Mouse (Mus musculus): ENCODE results near the gene 2010003K11Rik.
"Not testable (repeated sequence)": the region's sequence is repeated elsewhere in the genome, so short reads cannot be mapped to it uniquely, and the experiment has no call there.

The 2010003K11Rik gene

DNA sequence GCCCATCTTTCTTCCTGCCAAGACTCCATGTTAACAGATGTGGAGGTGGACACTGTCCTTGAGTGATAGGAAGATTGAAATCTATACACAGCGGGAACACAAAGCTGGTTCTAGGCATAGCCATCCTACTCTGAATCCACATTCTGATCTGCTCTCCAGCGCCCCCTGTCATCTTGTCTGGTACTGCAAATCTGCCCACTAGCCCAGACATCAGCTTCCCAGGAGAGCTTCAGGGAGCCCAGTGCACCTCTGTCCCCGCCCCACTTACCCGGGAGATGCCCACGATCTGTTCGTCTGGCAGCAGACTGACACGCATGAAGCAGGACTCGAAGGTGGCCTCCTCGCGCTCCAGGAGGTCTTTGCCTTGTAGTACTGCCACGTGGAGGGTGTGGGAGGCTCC is 42.2 kb downstream of the 2010003K11Rik start:
- peak; percentile 72 for DNase-seq (ENCODE audit: low read depth)

DNA sequence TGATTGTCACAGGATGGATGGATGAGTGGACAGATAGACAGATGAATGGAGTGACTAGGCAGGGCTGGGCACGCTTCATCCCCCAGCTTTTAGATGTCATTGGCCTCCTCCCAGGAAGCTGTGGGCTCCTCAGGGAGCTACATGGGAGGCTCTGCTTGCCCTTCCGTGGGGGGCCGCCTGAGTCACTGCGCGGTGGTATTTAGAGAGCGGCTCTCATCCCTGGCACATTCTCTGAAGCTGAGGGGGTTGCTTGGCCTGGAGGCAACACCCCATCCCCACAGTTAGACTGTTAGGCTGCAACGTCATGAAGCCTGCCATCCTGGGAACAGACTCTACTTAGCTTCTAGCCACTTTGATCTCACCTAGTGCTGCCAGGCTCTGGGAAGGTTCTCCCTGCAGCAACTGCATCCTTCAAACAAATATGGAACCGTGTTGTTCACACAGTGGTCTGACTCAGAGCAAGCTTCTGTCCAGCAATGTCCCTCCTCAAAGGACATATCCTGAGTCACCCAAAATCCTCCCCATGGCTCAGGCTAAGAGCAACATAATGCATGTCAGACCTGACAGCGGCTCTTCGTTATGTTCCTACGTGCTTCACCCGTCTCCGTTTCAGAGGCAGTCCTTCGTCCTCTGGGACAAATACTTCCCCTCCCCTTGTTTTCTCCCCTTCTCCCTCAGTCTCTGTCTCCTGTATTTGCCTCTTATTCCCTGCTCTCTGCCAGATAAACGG is 43.1 kb downstream of the 2010003K11Rik start:
- DNase-seq (ENCODE audit: low read depth): no peak

DNA sequence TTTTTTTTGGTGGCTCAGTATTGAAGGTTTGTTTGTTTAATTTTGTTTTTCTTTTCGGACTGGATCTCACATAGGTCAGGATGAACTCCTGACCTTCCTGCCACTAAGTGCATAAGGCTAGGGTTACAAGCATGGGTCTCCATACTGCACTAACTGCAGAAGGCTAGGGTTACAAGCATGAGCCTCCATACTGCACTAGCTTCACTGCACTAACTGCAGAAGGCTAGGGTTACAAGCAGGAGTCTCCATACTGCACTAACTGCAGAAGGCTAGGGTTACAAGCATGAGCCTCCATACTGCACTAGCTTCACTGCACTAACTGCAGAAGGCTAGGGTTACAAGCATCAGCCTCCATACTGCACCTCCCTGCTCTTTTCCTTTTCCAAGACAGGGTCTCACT is 44.3 kb downstream of the 2010003K11Rik start:
- DNase-seq (ENCODE audit: low read depth): not testable (repeated sequence)

DNA sequence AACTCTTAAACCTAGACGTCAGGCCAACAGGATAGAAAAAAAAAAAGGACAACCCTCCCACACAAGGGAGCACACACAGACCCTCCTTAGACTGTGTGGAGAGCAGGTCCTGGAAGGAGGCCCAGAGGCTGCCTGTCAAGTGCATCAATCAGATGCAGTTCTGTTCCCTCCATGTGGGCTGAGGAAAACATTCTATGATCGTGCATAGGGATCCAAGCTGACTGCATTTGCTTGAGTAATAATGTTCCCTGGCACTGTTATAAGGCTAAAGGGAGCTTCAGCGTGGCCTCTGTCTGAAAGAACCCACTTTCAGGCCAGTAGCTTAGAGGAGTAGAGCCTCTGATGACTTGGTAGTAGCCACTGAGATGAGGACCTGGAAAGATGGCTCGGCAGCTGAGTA is 45.9 kb downstream of the 2010003K11Rik start:
- DNase-seq (ENCODE audit: low read depth): no peak

DNA sequence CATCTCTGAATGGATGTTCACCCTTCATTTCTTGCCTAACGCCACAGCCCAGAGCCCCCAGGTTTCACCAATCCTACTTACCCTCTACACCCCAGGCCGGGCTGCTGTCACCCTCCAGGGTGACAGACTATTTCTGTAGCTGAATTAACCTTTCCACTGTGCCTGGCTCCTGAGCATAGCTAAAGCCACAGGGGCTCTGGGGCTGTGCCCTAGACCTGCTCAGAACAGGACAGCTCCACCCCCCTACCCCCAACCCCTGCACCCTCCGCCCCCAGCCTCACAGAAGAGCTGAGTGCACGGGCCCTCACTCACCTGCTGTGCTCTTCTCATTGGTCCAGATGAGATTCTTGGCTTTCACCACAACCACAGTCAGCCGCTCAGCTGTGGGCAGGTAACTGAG is 46.4 kb downstream of the 2010003K11Rik start:
- DNase-seq (ENCODE audit: low read depth): no peak

DNA sequence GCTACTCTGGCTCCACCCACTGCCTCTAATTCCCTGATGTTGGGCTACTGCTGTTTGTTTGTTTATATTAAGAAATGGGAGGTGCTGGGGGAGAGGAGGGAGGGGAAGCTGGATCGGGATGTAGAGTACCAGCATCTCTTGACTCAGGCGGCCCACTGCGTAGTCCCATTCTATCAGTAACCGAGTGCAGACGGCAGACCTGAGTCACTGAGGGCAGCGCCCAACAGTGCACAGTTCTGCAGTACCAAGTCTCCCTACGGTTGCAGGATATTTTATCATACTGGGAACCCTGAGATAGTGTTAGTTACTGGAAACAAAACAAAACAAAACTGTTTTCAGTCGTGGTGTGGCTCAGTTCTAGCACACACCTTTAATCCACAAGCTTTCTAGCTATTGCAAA is 47.3 kb downstream of the 2010003K11Rik start:
- no peak for DNase-seq (ENCODE audit: low read depth)

DNA sequence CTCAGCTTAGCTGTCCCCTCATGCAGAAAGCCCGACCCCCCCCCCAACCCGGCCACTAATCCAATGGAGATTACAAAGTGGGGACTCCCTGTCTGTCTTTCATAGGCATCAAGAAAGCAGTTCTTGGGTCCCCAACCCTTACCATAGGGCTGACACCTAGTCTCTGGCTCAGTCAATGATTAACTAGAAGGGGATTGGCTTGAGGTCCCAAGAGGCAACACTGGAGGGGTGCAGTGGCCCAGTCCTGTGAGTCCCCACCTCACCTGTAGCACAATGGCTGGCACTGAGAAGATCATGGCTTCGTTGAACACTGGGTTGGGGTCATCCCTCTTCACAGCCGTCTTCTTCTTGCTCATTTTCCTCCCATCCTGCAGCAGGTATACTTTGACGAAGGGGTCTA is 47.7 kb downstream of the 2010003K11Rik start:
- DNase-seq (ENCODE audit: low read depth): no peak

DNA sequence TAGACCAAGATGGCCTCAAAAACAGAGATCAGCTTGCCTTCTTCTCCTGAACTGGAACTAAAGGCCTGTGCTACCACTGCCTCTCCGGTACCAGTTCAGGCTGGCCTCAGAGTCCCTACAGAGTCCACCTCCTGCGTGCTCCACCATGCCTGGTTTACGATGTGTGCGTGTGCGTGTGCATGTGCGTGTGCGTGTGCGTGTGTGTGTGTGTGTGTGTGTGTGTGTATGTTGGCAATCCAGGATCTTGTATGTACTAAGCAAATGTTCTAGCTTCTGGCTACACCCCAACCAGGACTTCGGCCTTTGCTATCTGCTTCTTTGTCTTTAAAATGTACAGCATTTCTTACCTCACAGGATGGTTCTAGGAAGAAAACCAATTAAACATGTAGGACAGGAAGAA is 49.2 kb downstream of the 2010003K11Rik start:
- no peak for DNase-seq (ENCODE audit: low read depth)

DNA sequence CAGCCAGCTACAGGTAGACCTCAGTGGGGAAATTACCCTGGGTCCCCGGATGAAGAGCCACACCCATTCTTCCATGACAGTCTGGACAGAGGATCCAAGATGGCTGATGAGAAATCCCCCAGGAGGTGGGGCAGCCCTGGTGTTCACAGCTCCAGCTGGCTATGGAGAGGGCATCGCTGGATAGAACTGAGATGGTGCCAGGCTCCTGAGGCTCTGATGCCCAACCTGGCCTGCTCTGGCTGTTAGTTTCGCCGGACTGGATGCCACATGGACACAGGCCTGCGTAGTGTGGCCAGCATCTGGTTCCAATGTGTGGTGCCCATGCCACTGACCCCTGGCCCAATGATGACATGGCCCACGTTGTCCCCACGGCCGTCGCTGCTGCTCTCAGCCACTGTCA is 50.9 kb downstream of the 2010003K11Rik start:
- no peak for DNase-seq (ENCODE audit: low read depth)
